Mouse (Mus musculus): Measurements from ENCODE around the gene Sytl1. TPM values are rescaled to one million over a fixed set of nuclear protein-coding genes. Genes with fewer than 3 reads are reported as not detected.
A peak's percentile ranks its signal among the peaks of the same experiment; 100 is the strongest.

The Sytl1 gene
- total RNA-seq (2012; rRNA removed): 2.0 and 4.4 TPM in 2 replicates

- peaks cover 0 to 9% of the 10 kb centered on the region in 2 experiments; a peak in 1 of 4 replicates for H3K4me1 ChIP-seq (ENCODE audit: control insufficient read depth in 2 of 2, insufficient read depth in 2 of 2, low read length in 2 of 2, poor library complexity in 1 of 2)
- peak within 1 kb of the TSS; percentile 18; the same call in 1 of the 2 replicates for H3K9ac ChIP-seq (ENCODE audit: insufficient read depth, low read depth, low read length, poor library complexity, severe bottlenecking)
- in situ Hi-C loops (cut with MboI; ENCODE audit: low sequenced_read_pairs in 2 of 2, unreplicated experiment in 2 of 2): no loop called here
- no peaks in the 10 kb centered on the region for H3K9me3 ChIP-seq (ENCODE audit: control insufficient read depth, insufficient read depth, low read depth, low read length)
- H3K4me3 ChIP-seq (ENCODE audit: insufficient read depth in 1 of 2, low read depth in 1 of 2, low read length in 2 of 2, poor library complexity in 1 of 2, severe bottlenecking in 1 of 2): peak within 1 kb of the TSS in 1 of 2 experiments; percentile 5; a peak in 2 of 4 replicates
- no peak for DNase-seq (ENCODE audit: low read depth, low spot score)
- peaks cover 21% of the 10 kb centered on the region for H3K36me3 ChIP-seq (ENCODE audit: control insufficient read depth, insufficient read depth, low read length, poor library complexity, severe bottlenecking)
- no peak for TF ChIP-seq MAFK (IDR thresholded peaks at IDR 0.05; ENCODE audit: insufficient read depth, low read depth, low read length)
- no peak for TF ChIP-seq ZNF384 (IDR thresholded peaks at IDR 0.05; ENCODE audit: low read depth, low read length)
- no peak for TF ChIP-seq CHD2 (IDR thresholded peaks at IDR 0.05; ENCODE audit: low read depth, low read length)
- no peak for TF ChIP-seq ZC3H11A (IDR thresholded peaks at IDR 0.05; ENCODE audit: borderline replicate concordance, low read depth, low read length)
- no peak for TF ChIP-seq HCFC1 (IDR thresholded peaks at IDR 0.05; ENCODE audit: borderline replicate concordance, insufficient read depth, low read length)
- H3K27ac ChIP-seq (ENCODE audit: insufficient read depth, low read depth, low read length, poor library complexity, severe bottlenecking): no peak within 1 kb of the TSS
Measured at GRCm38 (mm10) chr4:133262882-133263281, at the start of gene Sytl1. Gene Sytl1, minus strand, starts transcription at chr4:133263113.

- H3K4me1 ChIP-seq (ENCODE audit: control insufficient read depth in 2 of 2, insufficient read depth in 2 of 2, low read length in 2 of 2, poor library complexity in 1 of 2): no peaks in the 10 kb centered on the region
- H3K9me3 ChIP-seq (ENCODE audit: control insufficient read depth, insufficient read depth, low read depth, low read length): no peaks in the 10 kb centered on the region
- H3K27ac ChIP-seq (ENCODE audit: insufficient read depth, low read depth, low read length, poor library complexity, severe bottlenecking): no peak overlapping the region
- in situ Hi-C loops (cut with MboI; ENCODE audit: low sequenced_read_pairs in 2 of 2, unreplicated experiment in 2 of 2): loop anchor here in 1 of 2 experiments (10.0 kb wide), 1 partner anchor 305 kb away; no protein-coding TSS in a partner anchor
- no peak for TF ChIP-seq HCFC1 (IDR thresholded peaks at IDR 0.05; ENCODE audit: borderline replicate concordance, insufficient read depth, low read length)
- peak; percentile 22; the same call in 1 of the 2 replicates for TF ChIP-seq MAFK (IDR thresholded peaks at IDR 0.05; ENCODE audit: insufficient read depth, low read depth, low read length)
- no peak overlapping the region for H3K4me3 ChIP-seq (ENCODE audit: insufficient read depth in 1 of 2, low read depth in 1 of 2, low read length in 2 of 2, poor library complexity in 1 of 2, severe bottlenecking in 1 of 2)
- no peak overlapping the region for H3K9ac ChIP-seq (ENCODE audit: insufficient read depth, low read depth, low read length, poor library complexity, severe bottlenecking)
- H3K36me3 ChIP-seq (ENCODE audit: control insufficient read depth, insufficient read depth, low read length, poor library complexity, severe bottlenecking): peaks cover 24% of the 10 kb centered on the region
- peak; percentile 68 for DNase-seq (ENCODE audit: low read depth, low spot score)
Measured at GRCm38 (mm10) chr4:133309948-133310347, 47.0 kb upstream of the Sytl1 start.

- TF ChIP-seq ZC3H11A (IDR thresholded peaks at IDR 0.05; ENCODE audit: borderline replicate concordance, low read depth, low read length): no peak
- H3K4me1 ChIP-seq (ENCODE audit: control insufficient read depth in 2 of 2, insufficient read depth in 2 of 2, low read length in 2 of 2, poor library complexity in 1 of 2): no peaks in the 10 kb centered on the region
- peak; percentile 58 for DNase-seq (ENCODE audit: low read depth, low spot score)
- H3K27ac ChIP-seq (ENCODE audit: insufficient read depth, low read depth, low read length, poor library complexity, severe bottlenecking): no peak overlapping the region
- in situ Hi-C loops (cut with MboI; ENCODE audit: low sequenced_read_pairs in 2 of 2, unreplicated experiment in 2 of 2): loop anchor here in 1 of 2 experiments (10.0 kb wide), 1 partner anchor 303 kb away; no protein-coding TSS in a partner anchor
- no peaks in the 10 kb centered on the region for H3K9me3 ChIP-seq (ENCODE audit: control insufficient read depth, insufficient read depth, low read depth, low read length)
- H3K9ac ChIP-seq (ENCODE audit: insufficient read depth, low read depth, low read length, poor library complexity, severe bottlenecking): no peak overlapping the region
- H3K4me3 ChIP-seq (ENCODE audit: insufficient read depth in 1 of 2, low read depth in 1 of 2, low read length in 2 of 2, poor library complexity in 1 of 2, severe bottlenecking in 1 of 2): no peak overlapping the region
- H3K36me3 ChIP-seq (ENCODE audit: control insufficient read depth, insufficient read depth, low read length, poor library complexity, severe bottlenecking): peaks cover 32% of the 10 kb centered on the region
Measured at GRCm38 (mm10) chr4:133307331-133307730, 44.4 kb upstream of the Sytl1 start.

GRCm38 (mm10) chr4:133305825-133306224 lies 42.9 kb upstream of the Sytl1 start:
- no peaks in the 10 kb centered on the region for H3K9me3 ChIP-seq (ENCODE audit: control insufficient read depth, insufficient read depth, low read depth, low read length)
- H3K4me1 ChIP-seq (ENCODE audit: control insufficient read depth in 2 of 2, insufficient read depth in 2 of 2, low read length in 2 of 2, poor library complexity in 1 of 2): no peaks in the 10 kb centered on the region
- H3K27ac ChIP-seq (ENCODE audit: insufficient read depth, low read depth, low read length, poor library complexity, severe bottlenecking): no peak overlapping the region
- peaks cover 46% of the 10 kb centered on the region for H3K36me3 ChIP-seq (ENCODE audit: control insufficient read depth, insufficient read depth, low read length, poor library complexity, severe bottlenecking)
- in situ Hi-C loops (cut with MboI; ENCODE audit: low sequenced_read_pairs in 2 of 2, unreplicated experiment in 2 of 2): loop anchor here in 1 of 2 experiments (10.0 kb wide), 1 partner anchor 301 kb away; no protein-coding TSS in a partner anchor
- H3K4me3 ChIP-seq (ENCODE audit: insufficient read depth in 1 of 2, low read depth in 1 of 2, low read length in 2 of 2, poor library complexity in 1 of 2, severe bottlenecking in 1 of 2): no peak overlapping the region
- no peak for DNase-seq (ENCODE audit: low read depth, low spot score)
- no peak overlapping the region for H3K9ac ChIP-seq (ENCODE audit: insufficient read depth, low read depth, low read length, poor library complexity, severe bottlenecking)
- no peak for TF ChIP-seq ZC3H11A (IDR thresholded peaks at IDR 0.05; ENCODE audit: borderline replicate concordance, low read depth, low read length)
- no peak for TF ChIP-seq CHD2 (IDR thresholded peaks at IDR 0.05; ENCODE audit: low read depth, low read length)
- TF ChIP-seq ZNF384 (IDR thresholded peaks at IDR 0.05; ENCODE audit: low read depth, low read length): no peak
- no peak for TF ChIP-seq MAFK (IDR thresholded peaks at IDR 0.05; ENCODE audit: insufficient read depth, low read depth, low read length)
- no peak for TF ChIP-seq HCFC1 (IDR thresholded peaks at IDR 0.05; ENCODE audit: borderline replicate concordance, insufficient read depth, low read length)

GRCm38 (mm10) chr4:133304770-133305169 lies 41.9 kb upstream of the Sytl1 start:
- Histone ChIP-seq H3K9ac (ENCODE audit: insufficient read depth, low read depth, low read length, poor library complexity, severe bottlenecking) (no peak overlapping the region), H3K36me3 (ENCODE audit: control insufficient read depth, insufficient read depth, low read length, poor library complexity, severe bottlenecking) (peaks cover 56% of the 10 kb centered on the region), H3K4me1 (ENCODE audit: control insufficient read depth in 2 of 2, insufficient read depth in 2 of 2, low read length in 2 of 2, poor library complexity in 1 of 2) (no peaks in the 10 kb centered on the region; a peak in 1 of 4 replicates), H3K9me3 (ENCODE audit: control insufficient read depth, insufficient read depth, low read depth, low read length) (no peaks in the 10 kb centered on the region), H3K4me3 (ENCODE audit: insufficient read depth in 1 of 2, low read depth in 1 of 2, low read length in 2 of 2, poor library complexity in 1 of 2, severe bottlenecking in 1 of 2) (no peak overlapping the region), H3K27ac (ENCODE audit: insufficient read depth, low read depth, low read length, poor library complexity, severe bottlenecking) (no peak overlapping the region)
- no peak for DNase-seq (ENCODE audit: low read depth, low spot score)
- in situ Hi-C loops (cut with MboI; ENCODE audit: low sequenced_read_pairs in 2 of 2, unreplicated experiment in 2 of 2): loop anchor here in 1 of 2 experiments (5.0 to 10.0 kb wide), 2 partner anchors 87 to 300 kb away; no protein-coding TSS in a partner anchor
- TF ChIP-seq ZNF384 (IDR thresholded peaks at IDR 0.05; ENCODE audit: low read depth, low read length) (no peak), HCFC1 (IDR thresholded peaks at IDR 0.05; ENCODE audit: borderline replicate concordance, insufficient read depth, low read length) (no peak), MAFK (IDR thresholded peaks at IDR 0.05; ENCODE audit: insufficient read depth, low read depth, low read length) (no peak), CHD2 (IDR thresholded peaks at IDR 0.05; ENCODE audit: low read depth, low read length) (no peak), ZC3H11A (IDR thresholded peaks at IDR 0.05; ENCODE audit: borderline replicate concordance, low read depth, low read length) (no peak)
